In genomic region chr11:11113576-11114233, GRCm38 (mm10) we compare ENCODE assay signal across 7 mouse cellular contexts. TPM values are rescaled to one million over a fixed set of nuclear protein-coding genes. Genes with fewer than 3 reads are reported as not detected.
DNase-seq lines count a peak whose midpoint lies in the region; ATAC-seq lines count a peak whose summit lies in the region.

Vwc2 (plus strand) TSS chr11:11114223.

- peaks cover 57% of the 10 kb centered on the region for H3K27me3 ChIP-seq in embryonic facial prominence, embryonic 15.5 days
- H3K27me3 ChIP-seq in intestine, embryonic 15.5 days (replicated peaks) = peaks cover 49% of the 10 kb centered on the region
- H3K27me3 ChIP-seq in midbrain, embryonic 11.5 days (ENCODE audit: control insufficient read depth, insufficient read depth, low read length) = peaks cover 51% of the 10 kb centered on the region

- peak within 1 kb of the TSS; percentile 91 for H3K4me2 ChIP-seq in embryonic facial prominence, embryonic 15.5 days (replicated peaks)
- H3K4me2 ChIP-seq in intestine, embryonic 15.5 days (replicated peaks) = peak within 1 kb of the TSS; percentile 84
- peak within 1 kb of the TSS; percentile 93 for H3K4me2 ChIP-seq in midbrain, embryonic 11.5 days

- no peak within 1 kb of the TSS for H3K27ac ChIP-seq in embryonic facial prominence, embryonic 15.5 days (replicated peaks)
- H3K27ac ChIP-seq in intestine, embryonic 15.5 days = no peak within 1 kb of the TSS
- H3K27ac ChIP-seq in midbrain, embryonic 11.5 days (ENCODE audit: low read depth, low read length) = no peak within 1 kb of the TSS

- WGBS in embryonic facial prominence, embryonic 15.5 days = under 1% methylated on average over 28 of the region's 28 CpGs
- WGBS in intestine, embryonic 15.5 days = under 1% methylated on average over 28 of the region's 28 CpGs
- under 1% methylated on average over 28 of the region's 28 CpGs for WGBS in midbrain, embryonic 11.5 days

- H3K4me3 ChIP-seq in embryonic facial prominence, embryonic 15.5 days (replicated peaks) = peak within 1 kb of the TSS; percentile 49
- H3K4me3 ChIP-seq in intestine, embryonic 15.5 days (replicated peaks) = peak within 1 kb of the TSS; percentile 34
- H3K4me3 ChIP-seq in midbrain, embryonic 11.5 days (ENCODE audit: low read depth, low read length) = peak within 1 kb of the TSS; percentile 51

- H3K36me3 ChIP-seq in embryonic facial prominence, embryonic 15.5 days = no peaks in the 10 kb centered on the region
- no peaks in the 10 kb centered on the region for H3K36me3 ChIP-seq in intestine, embryonic 15.5 days
- H3K36me3 ChIP-seq in midbrain, embryonic 11.5 days (ENCODE audit: control insufficient read depth, insufficient read depth, low read length) = no peaks in the 10 kb centered on the region

- 0 out of 2 replicates have a peak within 1 kb of the TSS, but pooled peaks have one; percentile 26 for H3K9ac ChIP-seq in embryonic facial prominence, embryonic 15.5 days
- H3K9ac ChIP-seq in intestine, embryonic 15.5 days = no peak within 1 kb of the TSS
- no peak within 1 kb of the TSS for H3K9ac ChIP-seq in midbrain, embryonic 11.5 days (ENCODE audit: low read length)

- peak; percentile 83 for ATAC-seq in embryonic facial prominence, embryonic 15.5 days (ENCODE audit: insufficient number of reproducible peaks, low FRiP score, low TSS enrichment, low read depth)
- ATAC-seq in intestine, embryonic 15.5 days = peak; percentile 61
- ATAC-seq in midbrain, embryonic 11.5 days (ENCODE audit: low FRiP score) = peak; percentile 71

- DNase-seq in left cerebral cortex, adult 18-20 months (ENCODE audit: low spot score in 2 of 2) = peak; percentile 27 to 45
- DNase-seq in left cerebral cortex, adult 11 months (ENCODE audit: low spot score) = no peak
- DNase-seq in midbrain, embryonic 11.5 days (ENCODE audit: low spot score, missing footprints) = peak; percentile 90
- DNase-seq in B cell, adult 2 months = no peak
- no peak for DNase-seq in urinary bladder, adult 18-20 months (ENCODE audit: low spot score in 2 of 2)

- no peaks in the 10 kb centered on the region for H3K9me3 ChIP-seq in embryonic facial prominence, embryonic 15.5 days (replicated peaks)
- no peaks in the 10 kb centered on the region for H3K9me3 ChIP-seq in intestine, embryonic 15.5 days
- no peaks in the 10 kb centered on the region for H3K9me3 ChIP-seq in midbrain, embryonic 11.5 days (ENCODE audit: control insufficient read depth, low read length)

- H3K4me1 ChIP-seq in embryonic facial prominence, embryonic 15.5 days = peaks cover 30% of the 10 kb centered on the region
- peaks cover 27% of the 10 kb centered on the region for H3K4me1 ChIP-seq in intestine, embryonic 15.5 days (replicated peaks)
- H3K4me1 ChIP-seq in midbrain, embryonic 11.5 days (ENCODE audit: control insufficient read depth, insufficient read depth, low read length) = peaks cover 11% of the 10 kb centered on the region

RNA-seq across cellular contexts. Expression of gene Vwc2, which starts in this region (rescaled TPM):
- total RNA-seq in left cerebral cortex, adult 18-20 months (2021) = 10 to 100 TPM; 10.9 to 12.0 TPM
- 3.9 and 5.4 TPM in 2 replicates for polyA plus RNA-seq in embryonic facial prominence, embryonic 15.5 days (2015; fragmentation: Nextera tagmentation; extraction: Ambion mirVana)
- 0.50 and 0.62 TPM in 2 replicates for polyA plus RNA-seq in intestine, embryonic 15.5 days (2015; fragmentation: Nextera tagmentation; extraction: Ambion mirVana)
- 0.92 and 1.3 TPM in 2 replicates for polyA plus RNA-seq in midbrain, embryonic 11.5 days (2014; fragmentation: Nextera tagmentation; extraction: Ambion mirVana)

Comparison
In these comparisons a context has a peak if more than half of its experiments do, and no peak if none do; other contexts are left out.
1. DNase-seq: peak in left cerebral cortex, adult 18-20 months (2 of 2) and midbrain, embryonic 11.5 days (single experiment); none in left cerebral cortex, adult 11 months (single experiment), B cell, adult 2 months (0 of 2) and urinary bladder, adult 18-20 months (0 of 2).
2. Peak in ATAC-seq, H3K4me3 ChIP-seq and H3K4me2 ChIP-seq in intestine, embryonic 15.5 days; RNA of the gene not detected or under 1 TPM.
3. Peak in every context shown above with its lines, with median percentiles within 50 percentile points of each other: ATAC-seq, H3K4me2 ChIP-seq and H3K4me3 ChIP-seq.